Mouse (Mus musculus) heart, postnatal 0 days (tissue): ENCODE data around the gene Cops9.

Experiments
- CTCF ChIP-seq: IDR thresholded peaks from 2 replicates; pipeline ENCODE4 v1.5.1; 2016; ENCODE audit warnings: antibody characterized with exemption, control low read depth, low read depth
- EP300 ChIP-seq: IDR thresholded peaks from 2 replicates; pipeline ENCODE4 v1.6.1; 2016; ENCODE audit warnings: antibody characterized with exemption, low read depth

- TF ChIP-seq EP300 (no peak), CTCF (no peak)
Measured at GRCm38 (mm10) chr1:92605482-92605881, 36.3 kb downstream of the Cops9 start, which contains the start of gene Olfr1410.
